Mouse (Mus musculus) olfactory bulb, adult 2 months (tissue): ENCODE data around the gene Gm10320.

ENCODE experiments used
- CTCF ChIP-seq: fragments of 200-500 bp; IDR thresholded peaks from 2 replicates; pipeline ENCODE4 v1.5.1; 2012; ENCODE audit warnings: low read depth, mild to moderate bottlenecking, low read length, moderate library complexity; ENCODE audit not compliant: insufficient read depth
- POLR2A ChIP-seq: fragments of 200-500 bp; IDR thresholded peaks from 2 replicates; pipeline ENCODE4 v1.6.1; 2012; ENCODE audit warnings: mild to moderate bottlenecking, low read depth, low read length, moderate library complexity; ENCODE audit not compliant: insufficient read depth

DNA sequence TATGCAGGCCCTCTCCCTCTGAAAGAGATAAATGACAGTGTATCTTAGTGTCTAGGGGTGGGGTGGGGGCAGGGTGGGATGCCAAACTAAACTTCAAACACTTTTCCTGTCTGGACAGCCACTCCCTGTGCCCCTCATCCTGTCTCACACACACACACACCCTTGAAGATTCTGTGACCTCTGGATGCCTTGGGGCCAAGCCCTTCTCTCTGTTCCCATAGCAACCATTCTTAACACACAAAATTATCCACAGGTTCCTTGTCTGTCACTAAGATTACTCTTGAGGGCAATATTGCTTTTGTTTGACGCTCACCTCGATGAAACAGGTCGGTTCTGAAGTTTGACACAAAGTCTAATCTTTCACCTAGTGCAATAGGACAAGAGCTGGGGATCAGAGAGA, 39.5 kb upstream of the Gm10320 start:
- TF ChIP-seq POLR2A (no peak), CTCF (no peak)
